Mouse (Mus musculus) liver, embryonic 11.5 days (tissue): Measurements from ENCODE around the gene Ly6g6d. TPM values are rescaled to one million over a fixed set of nuclear protein-coding genes. Genes with fewer than 3 reads are reported as not detected.

Experiments used
- ATAC-seq: fragments of 200-750 bp; cut with Nextera tagmentation; replicated peaks from 2 replicates; pipeline ENCODE4 v1.8.0; 2017; ENCODE audit warnings: moderate number of reproducible peaks, mild to moderate bottlenecking, moderate TSS enrichment, moderate library complexity; ENCODE audit not compliant: low FRiP score
- DNase-seq: peaks from one replicate; pipeline ENCODE4 v3.0.0-alpha.2; 2017; ENCODE audit warnings: low spot score
- H3K27ac ChIP-seq: fragments of 300-500 bp; sonication (generic); 2 replicates; pipeline ENCODE4 v1.5.1; 2014; ENCODE audit warnings: mild to moderate bottlenecking, low read depth, low read length, control low read depth
- H3K27me3 ChIP-seq: fragments of 300-500 bp; sonication (generic); replicated peaks from 2 replicates; pipeline ENCODE4 v1.6.1; 2014; ENCODE audit warnings: low read length, mixed read lengths; ENCODE audit not compliant: control insufficient read depth, insufficient read depth
- H3K36me3 ChIP-seq: fragments of 300-500 bp; sonication (generic); 2 replicates; pipeline ENCODE4 v1.6.1; 2014; ENCODE audit warnings: mild to moderate bottlenecking, low read length, moderate library complexity, mixed read lengths; ENCODE audit not compliant: control insufficient read depth, insufficient read depth
- H3K4me1 ChIP-seq: fragments of 300-500 bp; sonication (generic); replicated peaks from 2 replicates; pipeline ENCODE4 v1.6.1; 2014; ENCODE audit warnings: low read length, mixed read lengths; ENCODE audit not compliant: control insufficient read depth, insufficient read depth
- H3K4me2 ChIP-seq: fragments of 300-500 bp; sonication (generic); 2 replicates; pipeline ENCODE4 v1.6.1; 2014; ENCODE audit warnings: mild to moderate bottlenecking, control low read depth, moderate library complexity
- H3K4me3 ChIP-seq: fragments of 300-500 bp; sonication (generic); 2 replicates; pipeline ENCODE4 v1.5.1; 2014; ENCODE audit warnings: low read depth, low read length, control low read depth
- H3K9ac ChIP-seq: fragments of 300-500 bp; sonication (generic); 2 replicates; pipeline ENCODE4 v1.6.1; 2014; ENCODE audit warnings: low read depth, low read length, control low read depth
- H3K9me3 ChIP-seq: fragments of 300-500 bp; sonication (generic); 2 replicates; pipeline ENCODE4 v1.6.1; 2016; ENCODE audit warnings: low read length, inconsistent platforms, mixed read lengths; ENCODE audit not compliant: control insufficient read depth
- WGBS: fragments of 180-500 bp; shearing (Covaris S2); extraction: QIAGEN DNeasy Blood & Tissue Kit; methylation state at CpG from one replicate; pipeline ENCODE4 v1.1.7; 2014; 5-methylcytosine and 5-hydroxymethylcytosine counted together
- polyA plus RNA-seq: library from polyadenylated mRNA; unstranded; fragments of >200 nt; fragmentation: Nextera tagmentation; extraction: Ambion mirVana; gene quantifications from 2 replicates; pipeline ENCODE4 v1.2.1, GENCODE M21; 2014

Ly6g6d gene
- polyA plus RNA-seq, 1 experiment from 2014 or later: 0.78 TPM

DNA sequence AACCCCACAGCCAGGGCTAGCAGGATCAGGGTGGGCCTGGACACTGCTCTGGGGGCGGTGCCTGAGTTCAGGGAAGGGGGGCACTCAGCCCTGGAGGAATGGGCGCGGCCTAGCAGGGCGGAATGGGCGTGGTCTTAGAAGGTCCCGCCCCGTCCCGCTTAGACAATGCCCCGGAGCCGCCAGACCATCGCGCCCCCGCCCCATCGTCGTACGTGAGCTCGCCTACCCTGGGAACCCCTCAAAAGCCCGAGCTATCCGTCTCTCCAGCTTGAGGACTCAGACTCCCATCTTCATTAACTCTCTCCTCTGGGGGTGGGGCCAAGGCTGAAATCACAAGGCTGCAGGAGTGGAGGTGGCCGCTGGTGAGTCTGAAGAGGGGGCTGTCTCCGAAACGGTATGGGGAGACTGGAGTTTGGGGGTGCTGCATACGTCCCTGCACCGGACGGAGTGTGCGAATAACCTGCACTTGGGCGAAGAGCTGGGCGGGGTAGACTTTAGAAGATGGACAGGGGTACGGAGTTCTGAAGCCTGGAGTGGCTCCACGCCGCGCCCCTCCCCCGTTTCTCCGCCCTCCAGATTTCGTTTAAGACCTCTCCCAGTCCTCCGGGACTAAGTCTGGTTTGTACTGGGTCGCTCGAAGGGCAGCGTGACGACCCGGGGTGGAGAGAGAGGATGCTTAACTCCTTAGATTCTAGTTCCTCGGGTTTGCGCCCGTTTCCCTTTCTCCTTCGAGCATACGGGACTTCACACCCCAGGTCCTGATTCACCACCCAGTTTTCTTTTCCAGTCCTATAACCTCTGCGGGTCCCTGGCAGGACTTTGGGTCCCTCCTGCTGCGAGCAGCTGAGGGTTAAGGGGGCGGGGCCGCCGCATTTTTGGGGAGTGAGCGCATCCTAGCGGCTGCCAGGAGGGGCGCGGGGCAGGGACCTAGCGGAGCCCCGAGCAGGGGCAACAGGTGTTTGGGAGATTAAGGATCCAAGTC, 18.7 kb downstream of the Ly6g6d start, which contains the start of gene Ddah2:
Ddah2 (plus strand) TSS at position 125 of the 982 bp plus-strand sequence.
- peak within 1 kb of the TSS; percentile 64 for H3K4me3 ChIP-seq
- WGBS: under 1% methylated on average over 57 of the region's 57 CpGs
- H3K36me3 ChIP-seq: peaks cover 34% of the 10 kb centered on the region
- DNase-seq (peak; percentile 92), ATAC-seq (peak; percentile 82)
- peak within 1 kb of the TSS; percentile 70 for H3K27ac ChIP-seq
- peaks cover 39% of the 10 kb centered on the region for H3K4me1 ChIP-seq
- peak within 1 kb of the TSS; percentile 65 for H3K9ac ChIP-seq
- H3K4me2 ChIP-seq: peak within 1 kb of the TSS; percentile 84
- no peaks in the 10 kb centered on the region for H3K9me3 ChIP-seq
- peaks cover 3% of the 10 kb centered on the region; the same call in 1 of the 2 replicates for H3K27me3 ChIP-seq

DNA sequence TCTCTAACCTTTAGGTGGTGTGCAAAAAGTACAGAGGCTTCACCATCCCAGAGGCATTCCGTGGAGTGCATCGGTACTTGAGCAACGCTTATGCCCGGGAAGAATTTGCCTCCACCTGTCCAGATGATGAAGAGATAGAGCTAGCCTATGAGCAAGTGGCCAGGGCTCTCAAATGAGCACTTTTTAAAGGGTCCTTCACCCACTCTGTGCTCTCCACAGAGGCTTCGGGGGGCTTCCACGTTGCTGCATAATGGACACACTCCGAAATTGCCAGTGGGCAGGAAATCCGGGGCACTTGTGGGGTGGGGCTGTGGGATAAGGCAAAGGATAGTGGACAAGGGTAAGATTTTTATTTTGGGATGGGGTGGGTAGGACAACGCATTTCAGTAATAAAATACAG, 19.5 kb downstream of the Ly6g6d start:
- Histone ChIP-seq H3K27ac (no peak overlapping the region), H3K4me2 (peak overlapping the region; percentile 84), H3K36me3 (peaks cover 42% of the 10 kb centered on the region), H3K9me3 (no peaks in the 10 kb centered on the region), H3K27me3 (no peaks in the 10 kb centered on the region), H3K9ac (no peak overlapping the region), H3K4me1 (peaks cover 39% of the 10 kb centered on the region), H3K4me3 (peak overlapping the region; percentile 64; the same call in 1 of the 2 replicates)
- 70% methylated on average over 9 of the region's 9 CpGs for WGBS
- ATAC-seq (no peak), DNase-seq (no peak)

DNA sequence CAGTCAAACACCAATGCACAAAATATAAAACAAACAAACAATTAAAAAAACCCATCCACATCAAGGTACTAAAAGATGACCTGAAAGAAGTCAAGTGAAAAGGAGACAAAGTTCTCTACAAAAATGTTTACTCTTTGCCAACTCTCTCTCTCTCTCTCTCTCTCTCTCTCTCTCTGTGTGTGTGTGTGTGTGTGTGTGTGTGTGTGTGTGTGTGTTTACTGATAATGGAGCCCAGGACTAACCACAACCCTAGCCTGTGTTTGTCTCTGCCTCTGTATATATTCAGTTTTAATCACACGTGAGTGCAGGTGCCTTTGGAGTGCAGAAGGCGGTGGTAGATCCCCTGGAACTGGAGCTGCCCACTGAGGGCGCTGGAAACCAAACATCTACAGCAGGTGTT, 20.8 kb downstream of the Ly6g6d start:
- Histone ChIP-seq H3K4me1 (peaks cover 48% of the 10 kb centered on the region), H3K9me3 (no peaks in the 10 kb centered on the region), H3K27me3 (no peaks in the 10 kb centered on the region), H3K4me3 (no peak overlapping the region), H3K4me2 (no peak overlapping the region), H3K36me3 (peaks cover 50% of the 10 kb centered on the region), H3K27ac (peak overlapping the region; percentile 45; the same call in 1 of the 2 replicates), H3K9ac (no peak overlapping the region)
- ATAC-seq: no peak
- no peak for DNase-seq
- WGBS: 49% methylated on average over 3 of the region's 3 CpGs

DNA sequence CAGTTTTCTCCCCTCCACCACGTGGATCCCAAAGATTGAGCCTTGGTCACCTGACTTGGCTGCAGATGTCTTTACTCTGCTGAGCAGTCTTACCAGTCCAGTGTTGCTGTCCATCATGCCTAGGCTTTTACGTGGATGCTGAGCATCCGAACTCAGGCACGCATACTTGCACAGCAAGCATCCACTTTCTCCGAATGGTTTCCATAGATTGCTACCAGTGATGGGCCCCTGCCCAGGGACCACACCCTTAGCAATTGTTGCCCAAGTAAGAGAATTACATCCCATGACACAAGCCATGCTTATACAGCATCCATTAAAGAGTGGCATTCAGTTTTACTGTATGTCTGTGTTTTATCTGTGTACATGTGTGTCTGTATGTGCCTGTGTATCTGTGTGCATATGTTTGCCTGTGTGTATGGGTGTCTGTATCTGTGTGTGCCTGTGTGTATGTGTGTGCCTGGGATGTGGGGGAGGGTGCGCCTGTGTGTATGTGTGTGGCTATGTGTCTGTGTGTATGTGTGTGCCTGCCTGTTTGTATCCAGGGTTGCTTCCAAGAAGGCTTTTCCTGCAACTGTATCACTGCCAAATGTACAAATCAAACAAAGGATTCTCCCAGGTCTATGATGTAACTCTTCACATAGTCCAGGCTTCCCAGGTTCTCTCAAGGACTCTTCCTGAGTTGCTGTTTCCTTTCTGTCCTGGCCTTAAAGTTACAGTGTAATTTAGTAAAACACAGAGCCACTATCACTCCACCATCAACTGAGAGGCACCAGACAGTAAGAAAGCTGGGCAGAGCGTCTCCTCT, 22.0 kb downstream of the Ly6g6d start:
- Histone ChIP-seq H3K9ac (no peak overlapping the region), H3K36me3 (peaks cover 42% of the 10 kb centered on the region), H3K27ac (peak overlapping the region; percentile 32; the same call in 1 of the 2 replicates), H3K9me3 (no peaks in the 10 kb centered on the region), H3K4me2 (no peak overlapping the region; the same call in 1 of the 2 replicates), H3K4me3 (no peak overlapping the region), H3K4me1 (peaks cover 47% of the 10 kb centered on the region), H3K27me3 (no peaks in the 10 kb centered on the region)
- WGBS: 86% methylated on average over 7 of the region's 7 CpGs
- ATAC-seq: no peak
- DNase-seq: no peak

DNA sequence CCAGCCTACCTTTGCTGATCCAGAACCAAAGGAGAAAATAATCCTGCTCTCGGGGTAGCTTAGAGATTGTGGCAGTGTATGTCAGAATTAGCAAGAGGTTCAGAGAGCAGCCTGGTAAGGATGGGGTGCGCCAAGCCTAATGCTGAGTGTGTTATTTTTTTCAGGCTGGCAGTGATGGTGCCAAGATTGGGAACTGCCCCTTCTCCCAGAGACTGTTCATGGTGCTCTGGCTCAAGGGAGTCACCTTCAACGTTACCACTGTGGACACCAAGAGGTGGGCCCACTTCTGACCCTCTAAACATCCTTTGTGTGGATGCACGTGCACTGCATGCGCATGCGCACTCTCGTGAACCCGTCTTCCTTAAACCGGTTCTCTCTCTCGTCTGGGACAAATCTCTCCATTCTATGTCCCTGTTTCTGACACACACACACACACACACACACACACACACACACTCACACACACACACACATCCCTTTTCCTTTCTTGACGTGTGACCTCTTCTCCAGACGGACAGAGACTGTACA, 25.5 kb downstream of the Ly6g6d start:
- peak overlapping the region; percentile 87; the same call in 1 of the 2 replicates for H3K27ac ChIP-seq
- DNase-seq: no peak
- ATAC-seq: no peak
- H3K4me2 ChIP-seq: peak overlapping the region; percentile 99
- no peaks in the 10 kb centered on the region for H3K9me3 ChIP-seq
- H3K36me3 ChIP-seq: peaks cover 37% of the 10 kb centered on the region
- H3K4me3 ChIP-seq: peak overlapping the region; percentile 81
- WGBS: 77% methylated on average over 12 of the region's 12 CpGs
- no peaks in the 10 kb centered on the region for H3K27me3 ChIP-seq
- H3K4me1 ChIP-seq: peaks cover 46% of the 10 kb centered on the region
- peak overlapping the region; percentile 86 for H3K9ac ChIP-seq

DNA sequence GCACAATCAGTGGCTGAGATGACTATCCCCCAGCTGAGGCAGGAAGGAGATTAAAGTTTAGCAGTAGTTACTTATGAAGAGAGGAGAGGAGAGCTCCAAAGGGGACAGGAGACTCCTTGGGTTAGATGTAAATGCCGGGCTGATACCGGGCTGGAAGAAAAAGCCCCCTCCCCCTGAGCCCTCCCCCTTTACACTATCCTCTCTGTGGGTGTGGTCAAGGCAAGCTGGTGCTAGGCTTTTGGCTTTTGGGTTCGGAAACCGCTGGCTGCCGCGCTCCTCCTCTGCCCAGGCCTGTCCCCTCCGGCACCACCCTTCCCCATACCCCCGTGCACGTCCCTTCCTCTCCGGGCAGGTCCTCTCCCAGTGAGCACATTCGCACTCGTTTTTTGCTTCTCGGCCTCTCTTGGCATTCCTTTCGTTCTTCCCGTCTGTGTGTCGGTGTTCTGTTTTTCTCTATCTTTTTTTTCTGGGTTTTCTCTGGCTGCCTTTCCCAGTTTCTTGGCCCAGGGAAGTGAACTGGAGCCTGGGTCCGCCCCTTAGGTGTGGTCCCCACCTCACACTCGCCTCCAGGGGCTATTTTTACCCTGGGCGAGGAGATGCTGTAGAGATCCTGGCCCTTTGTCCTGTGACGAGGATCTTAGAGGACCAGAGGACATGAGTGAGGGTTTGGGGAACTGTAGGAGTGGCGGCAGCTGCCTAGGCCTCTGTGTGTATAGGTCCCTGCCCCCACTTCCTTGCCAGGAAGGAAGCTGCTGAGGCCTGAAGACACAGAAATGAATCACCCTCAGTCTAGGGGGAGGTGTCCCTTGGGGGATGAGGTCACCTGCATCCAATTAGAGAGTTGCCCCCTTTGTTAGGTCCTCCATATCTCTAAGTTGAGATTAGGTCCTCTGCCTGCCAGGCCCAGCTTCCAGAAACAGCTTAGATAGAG, 26.4 kb downstream of the Ly6g6d start:
- 3% methylated on average over 21 of the region's 21 CpGs for whole genome bisulfite sequencing
- H3K4me2 ChIP-seq: peak overlapping the region; percentile 99
- peaks cover 32% of the 10 kb centered on the region for H3K36me3 ChIP-seq
- DNase-seq (peak; percentile 77), ATAC-seq (peak; percentile 62)
- peak overlapping the region; percentile 81 for H3K4me3 ChIP-seq
- peaks cover 46% of the 10 kb centered on the region for H3K4me1 ChIP-seq
- H3K27ac ChIP-seq: peak overlapping the region; percentile 87
- peak overlapping the region; percentile 86 for H3K9ac ChIP-seq
- H3K27me3 ChIP-seq: no peaks in the 10 kb centered on the region
- H3K9me3 ChIP-seq: no peaks in the 10 kb centered on the region

DNA sequence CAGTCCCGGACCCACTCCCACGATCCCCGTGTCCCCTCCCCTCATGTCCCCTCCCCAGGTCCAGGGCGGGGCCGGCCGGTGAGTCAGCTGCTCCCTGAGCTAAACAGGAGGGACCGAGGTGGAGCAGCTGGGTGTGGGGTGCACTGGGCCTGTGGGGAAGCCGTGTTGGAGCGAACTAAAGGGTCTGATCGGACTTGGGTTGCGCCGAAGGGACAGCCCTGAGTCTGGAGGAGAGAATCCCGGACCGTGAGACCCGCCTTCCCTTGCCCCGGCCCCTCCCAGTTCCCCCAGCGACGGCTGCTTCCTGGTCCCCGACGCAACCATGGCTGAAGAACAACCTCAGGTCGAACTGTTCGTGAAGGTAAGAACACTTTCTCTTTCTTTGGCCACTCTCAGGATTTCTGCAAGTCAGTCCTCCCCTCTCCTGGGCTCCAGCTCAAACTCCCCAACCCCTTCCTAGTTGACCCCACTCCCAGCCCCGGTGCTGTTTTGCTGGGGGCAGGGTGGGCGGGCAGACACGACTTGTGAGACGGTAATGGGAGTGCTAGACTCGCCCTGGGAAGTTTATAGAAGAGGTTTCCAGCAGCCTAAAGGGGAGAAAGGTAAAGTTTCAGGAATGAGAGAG, 27.6 kb downstream of the Ly6g6d start:
- ATAC-seq (peak; percentile 14), DNase-seq (peak; percentile 82)
- WGBS: under 1% methylated on average over 27 of the region's 27 CpGs
- no peaks in the 10 kb centered on the region for H3K9me3 ChIP-seq
- peak overlapping the region; percentile 81 for H3K4me3 ChIP-seq
- peaks cover 22% of the 10 kb centered on the region for H3K36me3 ChIP-seq
- H3K4me2 ChIP-seq: peak overlapping the region; percentile 99
- H3K9ac ChIP-seq: peak overlapping the region; percentile 86
- H3K27ac ChIP-seq: peak overlapping the region; percentile 87
- H3K4me1 ChIP-seq: peaks cover 49% of the 10 kb centered on the region
- H3K27me3 ChIP-seq: no peaks in the 10 kb centered on the region
